Mouse (Mus musculus): ENCODE data around the gene Arhgap23.

GRCm38 (mm10) chr11:97525313-97525712 lies 110.0 kb downstream of the Arhgap23 start:
- no peak for TF ChIP-seq POLR2A (IDR thresholded peaks at IDR 0.05; ENCODE audit: borderline replicate concordance, extremely low read depth, insufficient read depth, insufficient read length, poor library complexity, severe bottlenecking)
- TF ChIP-seq CTCF (IDR thresholded peaks at IDR 0.05; ENCODE audit: borderline replicate concordance, extremely low read depth, insufficient read depth, insufficient read length), result no peak

Measured in brain, embryonic 14.5 days (tissue).